Mouse (Mus musculus) hindbrain, embryonic 13.5 days (tissue): ENCODE results near the gene Scimp. TPM values are rescaled to one million over a fixed set of nuclear protein-coding genes. Genes with fewer than 3 reads are reported as not detected.

Experiments used
- ATAC-seq: fragments of 200-750 bp; cut with Nextera tagmentation; 2 replicates; pipeline ENCODE4 v1.8.0; 2017; ENCODE audit warnings: moderate TSS enrichment; ENCODE audit not compliant: low FRiP score
- H3K27ac ChIP-seq: fragments of 300-500 bp; sonication (generic); 2 replicates; pipeline ENCODE4 v1.5.1; 2015; ENCODE audit warnings: inconsistent platforms, mild to moderate bottlenecking, moderate library complexity
- H3K27me3 ChIP-seq: fragments of 300-500 bp; sonication (generic); 2 replicates; pipeline ENCODE4 v1.6.1; 2015; ENCODE audit warnings: mild to moderate bottlenecking, inconsistent platforms
- H3K36me3 ChIP-seq: fragments of 300-500 bp; sonication (generic); 2 replicates; pipeline ENCODE4 v1.6.1; 2015; ENCODE audit warnings: mild to moderate bottlenecking, inconsistent platforms
- H3K4me1 ChIP-seq: fragments of 300-500 bp; sonication (generic); replicated peaks from 2 replicates; pipeline ENCODE4 v1.6.1; 2015; ENCODE audit warnings: inconsistent platforms
- H3K4me2 ChIP-seq: fragments of 300-500 bp; sonication (generic); 2 replicates; pipeline ENCODE4 v1.6.1; 2015; ENCODE audit warnings: inconsistent platforms, mild to moderate bottlenecking, moderate library complexity
- H3K4me3 ChIP-seq: fragments of 300-500 bp; sonication (generic); 2 replicates; pipeline ENCODE4 v1.5.1; 2015; ENCODE audit warnings: mild to moderate bottlenecking, inconsistent platforms
- H3K9ac ChIP-seq: fragments of 300-500 bp; sonication (generic); 2 replicates; pipeline ENCODE4 v1.6.1; 2015; ENCODE audit warnings: mild to moderate bottlenecking, inconsistent platforms
- H3K9me3 ChIP-seq: fragments of 300-500 bp; sonication (generic); 2 replicates; pipeline ENCODE4 v1.6.1; 2016; ENCODE audit warnings: inconsistent platforms
- WGBS: fragments of 180-500 bp; shearing (Covaris S2); methylation state at CpG from one replicate; pipeline ENCODE4 v1.1.7; 2015; 5-methylcytosine and 5-hydroxymethylcytosine counted together
- polyA plus RNA-seq: library from polyadenylated mRNA; unstranded; fragments of >200 nt; fragmentation: Nextera tagmentation; extraction: Ambion mirVana; gene quantifications from 2 replicates; pipeline ENCODE4 v1.2.1, GENCODE M21; 2015

Gene Scimp
- polyA plus RNA-seq, 1 experiment from 2014 or later = 0.30 TPM

DNA sequence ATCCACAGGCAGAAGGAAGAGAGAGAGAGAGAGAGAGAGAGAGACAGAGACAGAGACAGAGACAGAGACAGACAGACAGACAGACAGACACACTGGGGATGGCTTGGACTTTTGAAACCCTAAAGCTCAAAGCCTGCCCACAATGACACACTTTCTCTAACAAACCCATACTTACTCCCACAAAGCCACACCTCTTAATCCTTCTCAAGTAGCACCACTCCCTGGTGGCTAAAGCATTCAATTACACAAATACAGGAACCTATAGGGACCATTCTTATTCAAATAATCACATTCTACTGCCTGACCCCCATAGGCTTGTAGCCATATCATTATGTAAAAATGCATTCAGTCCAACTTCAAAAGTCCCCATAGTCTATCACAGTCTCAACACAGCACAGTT lies 21.0 kb upstream of the Scimp start:
- Histone ChIP-seq H3K4me1 (no peaks in the 10 kb centered on the region), H3K9ac (no peak overlapping the region), H3K9me3 (peaks cover 8% of the 10 kb centered on the region; the same call in 1 of the 2 replicates), H3K4me2 (no peak overlapping the region), H3K27me3 (no peaks in the 10 kb centered on the region), H3K4me3 (no peak overlapping the region), H3K27ac (no peak overlapping the region), H3K36me3 (no peaks in the 10 kb centered on the region)
- ATAC-seq = no peak

DNA sequence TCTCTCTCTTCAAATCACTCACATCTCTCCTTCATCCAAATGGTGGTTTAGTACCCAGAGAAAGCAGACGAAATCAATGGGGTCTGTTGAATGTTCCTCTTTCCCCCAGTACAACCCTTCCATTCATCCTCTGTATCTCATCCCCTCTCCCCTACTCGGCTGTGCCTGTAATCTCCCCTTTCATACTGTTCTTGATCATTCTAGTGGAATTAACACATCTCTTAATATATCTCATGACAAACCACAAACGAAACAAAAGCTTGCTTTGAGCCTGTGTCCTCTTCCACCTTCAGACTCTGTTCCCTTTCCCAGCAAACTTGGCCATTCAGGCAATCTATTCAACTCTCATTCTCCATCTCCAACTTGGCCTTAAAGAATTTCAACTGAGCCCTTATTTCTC lies 18.8 kb upstream of the Scimp start:
- Histone ChIP-seq H3K9me3 (peaks cover 8% of the 10 kb centered on the region; the same call in 1 of the 2 replicates), H3K27me3 (no peaks in the 10 kb centered on the region), H3K27ac (no peak overlapping the region), H3K4me2 (no peak overlapping the region), H3K4me3 (no peak overlapping the region), H3K4me1 (no peaks in the 10 kb centered on the region), H3K36me3 (no peaks in the 10 kb centered on the region), H3K9ac (no peak overlapping the region)
- WGBS = 59% methylated on average over 3 of the region's 3 CpGs
- ATAC-seq = no peak

DNA sequence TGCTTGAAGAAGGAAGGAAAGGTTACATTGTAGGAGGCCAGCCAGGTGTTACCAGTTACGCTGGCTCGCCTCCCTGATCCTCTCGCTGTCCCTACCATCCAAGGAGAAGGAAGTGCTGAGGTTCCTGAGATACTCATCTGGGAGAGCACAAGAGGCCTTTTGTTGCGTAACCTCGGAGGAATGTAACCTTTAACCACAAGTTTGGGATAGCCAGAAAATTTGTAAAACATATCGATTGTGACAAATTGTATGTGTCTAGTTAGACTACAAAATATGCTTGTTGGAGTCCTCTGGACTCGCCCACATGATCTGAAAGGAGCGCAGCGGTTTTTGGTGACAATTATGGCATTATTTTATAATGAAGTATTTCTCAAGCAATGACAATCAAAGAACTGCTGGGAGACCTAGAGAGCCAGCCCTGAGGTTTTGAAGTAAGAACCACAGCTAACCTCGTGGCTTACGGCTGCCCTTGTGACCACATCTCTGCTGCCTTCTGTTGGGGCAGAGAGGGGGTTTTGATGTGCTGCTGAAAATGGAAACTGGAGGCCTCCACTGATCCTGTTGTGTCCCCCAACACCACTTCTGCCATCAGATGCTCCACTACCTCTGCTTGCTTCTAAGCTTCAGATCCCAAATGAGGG lies 16.7 kb upstream of the Scimp start:
- Histone ChIP-seq H3K27ac (no peak overlapping the region), H3K9me3 (peaks cover 7% of the 10 kb centered on the region; the same call in 1 of the 2 replicates), H3K9ac (no peak overlapping the region), H3K4me1 (no peaks in the 10 kb centered on the region), H3K27me3 (no peaks in the 10 kb centered on the region), H3K36me3 (no peaks in the 10 kb centered on the region), H3K4me2 (no peak overlapping the region), H3K4me3 (no peak overlapping the region)
- 85% methylated on average over 11 of the region's 11 CpGs for WGBS
- no peak for ATAC-seq

DNA sequence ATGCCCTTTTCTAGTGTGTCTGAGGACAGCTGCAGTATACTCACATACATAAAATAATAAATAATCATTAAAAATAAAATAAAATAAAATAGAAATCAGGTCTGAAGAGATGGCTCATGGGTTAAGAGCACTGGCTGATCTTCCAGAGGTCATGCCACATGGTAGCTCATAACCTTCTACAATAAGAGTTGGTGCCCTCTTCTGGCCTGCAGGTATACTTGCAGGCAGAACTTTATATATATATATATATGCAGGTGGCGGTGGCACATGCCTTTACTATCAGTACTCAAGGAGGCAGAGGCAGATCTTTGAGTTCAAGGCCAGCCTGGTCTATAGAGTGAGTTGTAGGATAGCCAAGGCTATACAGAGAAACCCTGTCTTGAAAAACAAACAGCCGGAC lies 13.8 kb upstream of the Scimp start:
- Histone ChIP-seq H3K27ac (no peak overlapping the region), H3K4me2 (no peak overlapping the region), H3K4me3 (no peak overlapping the region), H3K9ac (no peak overlapping the region), H3K9me3 (no peaks in the 10 kb centered on the region), H3K4me1 (peaks cover 8% of the 10 kb centered on the region), H3K36me3 (no peaks in the 10 kb centered on the region), H3K27me3 (no peaks in the 10 kb centered on the region)
- 88% methylated on average over 2 of the region's 2 CpGs for WGBS
- ATAC-seq = no peak

DNA sequence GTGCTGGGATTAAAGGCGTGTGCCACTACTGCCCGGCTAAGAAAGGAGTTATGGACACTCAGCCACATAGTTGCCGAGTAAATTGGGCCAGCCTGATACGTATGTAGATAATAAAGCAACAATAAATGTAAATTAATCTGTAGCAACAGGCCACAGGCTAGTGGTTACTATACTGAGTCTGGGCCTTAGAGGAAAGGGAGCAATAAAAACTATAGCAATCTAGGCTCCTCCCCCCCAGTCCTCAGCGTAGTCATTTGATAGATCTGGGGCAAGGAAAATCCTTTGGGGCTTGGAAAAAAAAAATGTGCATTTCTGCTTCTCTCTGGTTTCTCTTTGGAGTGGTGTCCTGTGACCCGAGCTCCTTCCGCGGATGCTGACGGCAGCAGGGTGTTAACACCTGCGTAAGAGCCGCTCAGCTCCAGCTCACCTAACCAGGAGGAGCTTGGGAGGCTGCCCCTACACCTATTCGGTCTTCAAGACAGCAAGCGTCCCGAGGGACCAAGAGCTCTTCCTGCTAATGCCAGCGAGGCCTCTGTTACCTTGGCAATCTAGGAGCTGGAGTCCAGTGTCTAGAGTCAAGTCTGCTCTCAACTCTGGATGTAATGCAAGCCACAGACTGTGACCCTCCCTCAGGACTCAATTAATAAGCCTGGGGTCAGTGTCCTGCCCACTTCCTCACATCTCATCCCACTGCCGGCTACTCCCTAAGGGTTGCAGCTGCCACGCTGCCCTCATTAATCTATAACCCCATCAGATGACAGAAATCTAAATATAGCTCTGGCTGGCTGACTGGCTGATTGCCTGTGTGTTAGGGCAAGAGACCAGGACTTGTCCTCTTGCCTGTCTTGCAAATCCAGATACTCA lies 9.6 kb upstream of the Scimp start:
- Histone ChIP-seq H3K36me3 (no peaks in the 10 kb centered on the region), H3K27me3 (no peaks in the 10 kb centered on the region), H3K9ac (no peak overlapping the region), H3K4me1 (peaks cover 8% of the 10 kb centered on the region), H3K4me3 (no peak overlapping the region), H3K4me2 (no peak overlapping the region), H3K9me3 (no peaks in the 10 kb centered on the region), H3K27ac (no peak overlapping the region)
- WGBS = 60% methylated on average over 17 of the region's 17 CpGs
- no peak for ATAC-seq

DNA sequence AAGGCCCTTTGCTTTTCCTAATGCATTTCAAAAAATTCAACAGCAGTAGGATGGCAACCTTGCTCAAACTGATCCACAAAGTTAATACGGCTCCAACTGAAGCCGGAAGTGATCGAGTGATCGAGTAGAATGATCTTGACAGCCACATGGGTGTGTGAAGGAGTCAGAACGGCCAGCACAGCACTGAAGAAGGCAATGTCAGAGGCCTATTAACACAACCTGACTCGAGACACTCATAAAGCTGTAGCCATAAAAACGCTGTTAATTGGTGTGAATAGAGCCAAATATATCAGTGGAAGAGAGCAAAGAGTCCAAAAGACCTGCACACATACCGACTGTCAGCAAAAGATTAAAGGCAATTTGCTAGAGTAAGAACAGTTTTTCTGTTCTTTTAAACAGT lies 7.7 kb upstream of the Scimp start:
- no peaks in the 10 kb centered on the region for H3K27me3 ChIP-seq
- no peak overlapping the region for H3K27ac ChIP-seq
- no peak overlapping the region for H3K9ac ChIP-seq
- H3K4me2 ChIP-seq = no peak overlapping the region
- H3K36me3 ChIP-seq = no peaks in the 10 kb centered on the region
- H3K9me3 ChIP-seq = no peaks in the 10 kb centered on the region
- 90% methylated on average over 8 of the region's 8 CpGs for WGBS
- no peak overlapping the region for H3K4me3 ChIP-seq
- H3K4me1 ChIP-seq = peaks cover 8% of the 10 kb centered on the region
- ATAC-seq = no peak

DNA sequence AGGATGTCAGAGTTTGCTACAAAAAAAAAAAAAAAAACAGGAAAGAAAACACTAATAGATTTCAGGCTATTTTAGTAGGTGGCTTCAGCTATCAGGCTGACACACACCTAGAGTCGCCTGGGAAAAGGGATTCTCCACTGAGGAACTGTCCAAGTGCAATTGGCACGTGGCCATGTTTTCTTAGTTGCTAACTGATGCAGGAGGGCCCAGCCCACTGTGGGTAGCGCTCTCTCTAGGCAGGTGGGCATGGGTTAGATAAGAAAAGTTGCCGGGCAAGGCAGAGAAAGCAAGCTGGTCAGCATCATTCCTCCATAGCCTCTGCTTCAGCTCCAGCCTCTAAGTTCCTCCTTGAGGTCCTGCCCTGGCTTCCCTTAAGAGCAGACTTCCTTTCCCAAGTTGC lies 4.4 kb upstream of the Scimp start:
- no peaks in the 10 kb centered on the region for H3K9me3 ChIP-seq
- H3K27me3 ChIP-seq = no peaks in the 10 kb centered on the region
- H3K4me3 ChIP-seq = no peak overlapping the region
- no peaks in the 10 kb centered on the region for H3K36me3 ChIP-seq
- H3K9ac ChIP-seq = no peak overlapping the region
- no peak for ATAC-seq
- WGBS = 76% methylated on average over 4 of the region's 4 CpGs
- H3K4me2 ChIP-seq = no peak overlapping the region
- peaks cover 2% of the 10 kb centered on the region for H3K4me1 ChIP-seq
- H3K27ac ChIP-seq = no peak overlapping the region

DNA sequence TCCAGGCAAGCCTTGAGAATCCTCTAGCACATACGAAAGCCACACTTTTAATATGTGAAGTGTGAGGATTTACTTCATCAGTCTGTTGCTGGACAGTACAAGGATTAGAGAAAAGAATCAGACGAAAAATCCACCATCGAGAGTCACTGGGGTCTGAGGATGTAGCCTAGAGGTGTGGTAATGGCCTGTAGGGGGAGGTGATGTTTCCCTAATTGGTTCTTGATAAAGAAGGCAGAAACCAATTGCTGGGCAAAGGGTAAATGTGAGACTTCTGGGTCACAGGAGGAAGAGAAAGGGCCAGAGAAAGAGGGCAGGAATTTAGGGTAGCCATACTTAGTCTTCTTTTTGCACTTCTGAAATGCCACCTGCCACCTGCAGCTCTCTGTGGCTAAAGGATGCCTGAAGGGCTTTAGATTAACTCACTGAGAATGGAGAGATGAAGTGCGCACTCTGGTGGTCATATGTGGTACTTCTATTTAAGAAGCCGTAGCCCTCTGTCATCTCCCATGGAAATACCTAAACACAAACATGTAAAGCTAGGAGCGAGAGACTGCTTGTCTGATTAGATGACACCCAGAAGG lies 3.2 kb upstream of the Scimp start:
- ATAC-seq = no peak
- Histone ChIP-seq H3K4me1 (no peaks in the 10 kb centered on the region), H3K9me3 (no peaks in the 10 kb centered on the region), H3K4me2 (no peak overlapping the region), H3K9ac (no peak overlapping the region), H3K36me3 (no peaks in the 10 kb centered on the region), H3K4me3 (no peak overlapping the region), H3K27me3 (no peaks in the 10 kb centered on the region), H3K27ac (no peak overlapping the region)
- 31% methylated on average over 6 of the region's 6 CpGs for WGBS

DNA sequence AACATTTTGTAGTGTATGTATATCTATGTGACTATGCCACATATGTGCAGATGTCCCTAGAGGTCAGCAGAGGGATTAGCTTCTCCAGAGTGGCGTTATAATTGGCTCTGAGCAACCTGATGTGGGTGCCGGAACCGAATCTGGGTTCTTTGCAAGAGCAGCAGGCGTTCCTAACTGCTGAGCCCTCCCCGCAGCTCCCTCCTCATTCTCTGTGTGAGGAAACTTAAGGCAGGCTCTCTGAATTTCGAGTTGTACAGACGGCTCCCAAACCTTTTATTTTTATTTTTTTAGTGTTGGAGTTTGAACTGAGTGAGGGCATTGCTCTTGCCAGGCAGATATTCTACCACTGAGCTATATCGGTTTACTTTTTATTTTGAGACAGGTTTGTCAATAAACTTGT lies 2.7 kb upstream of the Scimp start:
- no peak for ATAC-seq
- Histone ChIP-seq H3K4me2 (no peak overlapping the region), H3K4me3 (no peak overlapping the region), H3K27me3 (no peaks in the 10 kb centered on the region), H3K4me1 (no peaks in the 10 kb centered on the region), H3K9ac (no peak overlapping the region), H3K9me3 (no peaks in the 10 kb centered on the region), H3K36me3 (no peaks in the 10 kb centered on the region), H3K27ac (no peak overlapping the region)
- 86% methylated on average over 8 of the region's 8 CpGs for WGBS

DNA sequence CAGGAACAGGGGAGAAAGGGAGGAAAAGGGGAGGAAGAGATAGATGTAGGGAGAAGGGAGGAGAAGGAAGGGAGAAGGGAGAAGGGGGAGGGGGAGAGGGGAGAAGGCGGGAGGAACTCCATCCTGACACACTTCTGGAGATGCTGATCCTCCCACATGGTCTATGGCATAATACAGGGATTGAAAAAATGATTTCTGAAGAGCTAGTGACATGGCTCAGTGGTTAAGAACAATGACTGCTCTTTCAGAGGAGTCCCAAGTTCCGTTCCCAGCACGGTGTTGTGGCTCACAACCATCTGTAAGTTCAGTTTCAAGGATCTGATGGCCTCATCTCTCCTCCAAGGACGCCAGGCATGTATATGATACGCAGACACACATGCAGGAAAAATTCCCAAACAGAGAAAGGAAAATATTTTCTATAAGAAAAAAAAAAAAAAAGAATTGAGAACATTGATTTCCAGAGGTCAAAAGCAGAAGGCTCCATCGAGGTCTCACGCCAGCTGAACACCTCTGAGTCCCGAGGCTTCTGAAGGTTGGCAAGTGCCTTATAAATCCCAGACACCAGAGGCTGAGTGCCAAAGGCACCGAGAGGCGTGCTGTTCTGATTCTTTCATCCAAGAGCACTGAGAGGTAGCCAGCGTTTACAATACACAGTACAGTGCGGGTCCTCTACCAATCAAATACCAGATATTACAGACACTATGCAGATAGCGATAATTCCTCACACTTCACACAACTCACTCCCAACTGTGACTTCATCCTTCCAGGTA lies 730 bp downstream of the Scimp start:
- H3K36me3 ChIP-seq = no peaks in the 10 kb centered on the region
- H3K27ac ChIP-seq = no peak overlapping the region
- no peak overlapping the region for H3K9ac ChIP-seq
- H3K4me2 ChIP-seq = no peak overlapping the region
- no peak for ATAC-seq
- no peak overlapping the region for H3K4me3 ChIP-seq
- H3K27me3 ChIP-seq = no peaks in the 10 kb centered on the region
- H3K4me1 ChIP-seq = no peaks in the 10 kb centered on the region
- 75% methylated on average over 13 of the region's 13 CpGs for WGBS
- H3K9me3 ChIP-seq = no peaks in the 10 kb centered on the region

DNA sequence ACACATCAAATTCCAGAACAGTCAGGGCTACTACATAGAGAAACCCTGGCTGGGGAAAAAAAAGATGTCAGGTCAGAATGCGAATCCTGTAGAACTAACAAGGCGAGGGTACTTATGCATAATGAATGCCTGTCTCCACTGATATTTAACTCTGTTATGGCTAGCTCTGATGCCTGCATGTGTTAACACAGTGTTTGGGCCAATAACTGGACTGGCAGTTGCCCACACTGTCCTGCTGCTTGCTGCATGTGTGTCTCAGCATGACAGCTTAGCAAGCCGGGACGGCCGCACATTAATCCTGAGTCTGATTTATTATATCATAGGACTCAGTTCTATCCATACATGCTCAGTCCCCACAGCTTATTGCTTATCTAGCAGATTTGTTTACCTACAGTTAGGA lies 1.3 kb downstream of the Scimp start:
- H3K27me3 ChIP-seq = no peaks in the 10 kb centered on the region
- H3K27ac ChIP-seq = no peak overlapping the region
- no peak overlapping the region for H3K4me2 ChIP-seq
- WGBS = 85% methylated on average over 5 of the region's 5 CpGs
- H3K9me3 ChIP-seq = no peaks in the 10 kb centered on the region
- no peaks in the 10 kb centered on the region for H3K36me3 ChIP-seq
- ATAC-seq = no peak
- H3K4me1 ChIP-seq = no peaks in the 10 kb centered on the region
- no peak overlapping the region for H3K9ac ChIP-seq
- H3K4me3 ChIP-seq = no peak overlapping the region

DNA sequence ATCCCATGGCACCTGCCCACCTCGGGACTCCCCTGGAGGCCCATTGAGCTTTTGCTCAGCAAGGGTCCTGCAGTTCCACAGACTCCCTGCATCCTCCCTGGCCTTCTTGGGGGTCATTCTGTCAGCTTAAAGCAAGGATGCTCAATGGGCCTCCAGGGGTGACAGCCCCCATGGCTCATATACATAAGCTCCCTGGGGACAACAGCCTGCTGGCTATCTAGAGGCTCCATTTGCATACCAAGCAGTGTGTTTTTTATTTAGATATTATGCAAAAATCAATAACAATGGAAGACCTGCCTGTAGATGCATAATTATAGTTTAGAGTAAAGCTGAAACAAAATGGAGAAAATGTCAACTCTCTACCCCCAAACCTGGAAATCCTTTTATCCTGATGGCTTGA lies 3.4 kb downstream of the Scimp start:
- no peak for ATAC-seq
- H3K9me3 ChIP-seq = no peaks in the 10 kb centered on the region
- H3K27me3 ChIP-seq = no peaks in the 10 kb centered on the region
- H3K4me3 ChIP-seq = no peak overlapping the region
- no peak overlapping the region for H3K9ac ChIP-seq
- H3K4me2 ChIP-seq = no peak overlapping the region
- 9% methylated on average over 1 of the region's 1 CpGs for WGBS
- H3K4me1 ChIP-seq = no peaks in the 10 kb centered on the region
- no peak overlapping the region for H3K27ac ChIP-seq
- no peaks in the 10 kb centered on the region for H3K36me3 ChIP-seq
